Comparison of ENCODE assay signal across 12 mouse cellular contexts in the genomic region with DNA sequence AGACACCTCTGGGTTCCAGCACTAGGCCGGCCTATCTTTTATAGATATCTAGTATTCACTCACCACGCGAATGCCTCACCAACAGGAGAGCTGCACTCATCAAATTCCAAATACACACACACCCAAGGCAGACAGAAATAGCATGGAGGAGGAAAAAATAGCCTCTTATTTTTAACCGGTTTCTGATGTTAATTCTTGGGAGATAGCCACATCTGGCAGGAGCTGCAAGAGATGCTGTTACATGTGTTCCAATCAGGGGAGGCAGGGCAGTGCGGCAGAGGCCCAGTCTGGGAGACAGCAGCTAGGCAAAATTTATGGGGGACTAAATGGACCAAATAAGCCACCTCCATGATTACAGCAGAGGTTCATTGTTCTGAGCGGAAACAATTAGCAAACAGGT.
"Had no signal": no experiment of that assay in that cellular context is flagged by ENCODE, and none has a peak within 500 bp of the region (broad histone marks: within the 10 kb centered on the region; RNA-seq: fewer than 3 reads in every experiment).

No protein-coding gene starts in this region.

- DNase-seq: kidney, postnatal 25 days; layer of hippocampus, postnatal 36 days; liver, embryonic 13.5 days; lung, adult 2 months; lung, postnatal 14 days; midbrain, embryonic 14.5 days; right cerebral cortex, postnatal 14 days; thymus, adult 18-20 months; thymus, postnatal 36 days had no signal

- H3K36me3 ChIP-seq: liver, embryonic 13.5 days had no signal

- H3K4me1 ChIP-seq: liver, embryonic 13.5 days had no signal

- H3K9me3 ChIP-seq: liver, embryonic 13.5 days had no signal

- H3K9ac ChIP-seq: liver, embryonic 13.5 days had no signal

- H3K27me3 ChIP-seq: liver, embryonic 13.5 days had no signal

- H3K4me2 ChIP-seq: liver, embryonic 13.5 days; midbrain, embryonic 11.5 days had no signal

- H3K4me3 ChIP-seq: left cerebral cortex, adult 2 months; liver, embryonic 13.5 days had no signal

- H3K27ac ChIP-seq: kidney, postnatal 0 days; left cerebral cortex, adult 2 months; liver, embryonic 13.5 days had no signal
